8 mouse cellular contexts compared by ENCODE assay signal in the genomic region with DNA sequence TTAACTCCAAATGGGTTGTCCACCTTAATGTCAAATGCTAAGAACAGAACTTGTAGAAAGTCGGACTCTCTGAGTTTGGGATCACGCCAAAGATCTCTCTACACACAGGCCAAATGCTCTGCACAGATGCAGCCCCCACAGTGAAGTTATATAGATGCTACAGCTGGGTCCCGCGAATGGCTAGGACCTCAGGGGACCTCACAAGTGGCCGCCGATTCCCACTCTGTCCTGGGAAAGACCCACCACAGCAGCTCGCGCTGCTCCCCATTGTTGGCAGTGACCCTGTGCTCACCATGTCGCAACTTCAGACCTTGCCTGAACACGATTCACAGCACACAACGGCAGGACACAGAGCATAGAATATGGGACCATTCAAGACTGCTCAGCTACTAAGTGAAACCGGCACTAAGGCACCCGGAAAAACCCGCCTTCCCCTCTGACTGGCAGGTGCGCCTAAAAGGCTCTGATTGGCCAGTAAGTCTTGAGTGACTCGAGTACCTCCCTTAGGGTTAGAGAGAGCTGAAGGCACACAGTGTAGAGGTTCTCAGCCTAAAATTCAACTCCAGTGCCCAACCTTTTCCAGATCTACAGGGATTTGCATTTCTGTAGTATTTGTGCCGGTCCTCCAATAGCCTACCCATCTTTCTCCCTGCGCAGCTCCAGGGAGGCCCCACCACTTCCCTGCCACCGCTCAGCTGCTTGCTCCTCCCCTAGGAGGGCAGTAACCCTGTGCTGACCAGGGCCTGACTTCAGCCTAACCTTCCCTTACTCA. TPM values are rescaled to one million over a fixed set of nuclear protein-coding genes. Genes with fewer than 3 reads are reported as not detected.
DNase-seq lines count a peak whose midpoint lies in the region; ATAC-seq and TF ChIP-seq lines count a peak whose summit lies in the region.

No protein-coding gene starts in this region.

- 0 out of 2 replicates have a peak overlapping the region, but pooled peaks have one; percentile 33 for H3K9ac ChIP-seq in embryonic facial prominence, embryonic 15.5 days
- peak overlapping the region; percentile 64 for H3K9ac ChIP-seq in kidney, embryonic 14.5 days (ENCODE audit: low read depth, low read length)
- H3K9ac ChIP-seq in limb, embryonic 15.5 days = peak overlapping the region; percentile 37

- no peaks in the 10 kb centered on the region for H3K4me1 ChIP-seq in bone marrow, adult 2 months (ENCODE audit: control insufficient read depth, insufficient read depth, low read length)
- H3K4me1 ChIP-seq in embryonic facial prominence, embryonic 15.5 days = no peaks in the 10 kb centered on the region
- no peaks in the 10 kb centered on the region for H3K4me1 ChIP-seq in kidney, embryonic 14.5 days (ENCODE audit: control insufficient read depth, insufficient read depth, low read length)
- no peaks in the 10 kb centered on the region for H3K4me1 ChIP-seq in limb, embryonic 15.5 days

- ATAC-seq in embryonic facial prominence, embryonic 15.5 days (ENCODE audit: insufficient number of reproducible peaks, low FRiP score, low TSS enrichment, low read depth) = peak; percentile 93
- ATAC-seq in kidney, embryonic 14.5 days (ENCODE audit: low FRiP score, low TSS enrichment) = peak; percentile 99
- ATAC-seq in limb, embryonic 15.5 days (ENCODE audit: insufficient number of reproducible peaks, low FRiP score, low TSS enrichment, low read depth) = peak; percentile 92

- TF ChIP-seq POLR2A in bone marrow, adult 2 months (IDR thresholded peaks at IDR 0.05; ENCODE audit: borderline replicate concordance, control insufficient read depth, low read depth, low read length) = no peak

- H3K27ac ChIP-seq in bone marrow, adult 2 months (ENCODE audit: control insufficient read depth, insufficient read depth, low read depth, low read length, poor library complexity) = peak overlapping the region; percentile 46; the same call in 1 of the 2 replicates
- H3K27ac ChIP-seq in embryonic facial prominence, embryonic 15.5 days (replicated peaks) = 0 out of 2 replicates have a peak overlapping the region, but pooled peaks have one; percentile 51
- peak overlapping the region; percentile 71; the same call in 1 of the 2 replicates for H3K27ac ChIP-seq in kidney, embryonic 14.5 days (ENCODE audit: low read depth, low read length)
- peak overlapping the region; percentile 65; the same call in 1 of the 2 replicates for H3K27ac ChIP-seq in limb, embryonic 15.5 days

- DNase-seq in 416B (ENCODE audit: low read depth) = peak; percentile 94
- DNase-seq in heart, adult 9 months (ENCODE audit: low spot score in 2 of 2) = peak; percentile 90 to 94
- peak; percentile 34 to 66 for DNase-seq in monocyte, adult 2 months (ENCODE audit: low read depth in 1 of 2, low spot score in 2 of 2)
- DNase-seq in spleen, postnatal 36 days (ENCODE audit: low spot score in 2 of 2) = peak; percentile 83 to 84

- no peaks in the 10 kb centered on the region for H3K9me3 ChIP-seq in embryonic facial prominence, embryonic 15.5 days (replicated peaks)
- H3K9me3 ChIP-seq in kidney, embryonic 14.5 days (ENCODE audit: control insufficient read depth, low read length) = no peaks in the 10 kb centered on the region; the same call in 1 of the 2 replicates
- H3K9me3 ChIP-seq in limb, embryonic 15.5 days = no peaks in the 10 kb centered on the region

- H3K4me3 ChIP-seq in bone marrow, adult 2 months (replicated peaks; ENCODE audit: control insufficient read depth, low read depth, low read length) = peak overlapping the region; percentile 78
- H3K4me3 ChIP-seq in embryonic facial prominence, embryonic 15.5 days (replicated peaks) = peak overlapping the region; percentile 54
- H3K4me3 ChIP-seq in kidney, embryonic 14.5 days (ENCODE audit: low read length) = peak overlapping the region; percentile 46
- peak overlapping the region; percentile 53 for H3K4me3 ChIP-seq in limb, embryonic 15.5 days

- 2% methylated on average over 19 of the region's 19 CpGs for WGBS in bone marrow, adult 2 months
- WGBS in embryonic facial prominence, embryonic 15.5 days = 2% methylated on average over 19 of the region's 19 CpGs
- 2% methylated on average over 19 of the region's 19 CpGs for WGBS in kidney, embryonic 14.5 days
- WGBS in limb, embryonic 15.5 days = 2% methylated on average over 19 of the region's 19 CpGs

- H3K4me2 ChIP-seq in embryonic facial prominence, embryonic 15.5 days (replicated peaks) = peak overlapping the region; percentile 50
- peak overlapping the region; percentile 46 for H3K4me2 ChIP-seq in kidney, embryonic 14.5 days (replicated peaks; ENCODE audit: low read depth, low read length)
- H3K4me2 ChIP-seq in limb, embryonic 15.5 days = peak overlapping the region; percentile 50

- no peak for TF ChIP-seq CTCF in bone marrow, adult 2 months (IDR thresholded peaks at IDR 0.05; ENCODE audit: control insufficient read depth, insufficient read depth, low read length)

- no peaks in the 10 kb centered on the region for H3K36me3 ChIP-seq in embryonic facial prominence, embryonic 15.5 days
- no peaks in the 10 kb centered on the region for H3K36me3 ChIP-seq in kidney, embryonic 14.5 days (ENCODE audit: control insufficient read depth, insufficient read depth, low read length)
- H3K36me3 ChIP-seq in limb, embryonic 15.5 days = no peaks in the 10 kb centered on the region

- no peaks in the 10 kb centered on the region for H3K27me3 ChIP-seq in embryonic facial prominence, embryonic 15.5 days
- H3K27me3 ChIP-seq in kidney, embryonic 14.5 days (ENCODE audit: control insufficient read depth, insufficient read depth, low read length) = no peaks in the 10 kb centered on the region
- no peaks in the 10 kb centered on the region for H3K27me3 ChIP-seq in limb, embryonic 15.5 days

RNA-seq across cellular contexts. Expression of a gene that starts 14.5 kb away (rescaled TPM):
- polyA plus RNA-seq in bone marrow, adult 2 months (2011; ENCODE audit: insufficient read depth, insufficient read length, low replicate concordance, missing spikeins) = 0.54 TPM in 1 of 2 replicates, not detected in the other
- 2.3 and 3.8 TPM in 2 replicates for polyA plus RNA-seq in embryonic facial prominence, embryonic 15.5 days (2015; fragmentation: Nextera tagmentation; extraction: Ambion mirVana)
- 5.1 and 5.3 TPM in 2 replicates for polyA plus RNA-seq in kidney, embryonic 14.5 days (2014; fragmentation: Nextera tagmentation; extraction: Ambion mirVana)
- polyA plus RNA-seq in limb, embryonic 15.5 days (2015; fragmentation: Nextera tagmentation; extraction: Ambion mirVana) = 2.4 and 3.2 TPM in 2 replicates

RNA-seq across cellular contexts. Expression of a gene that starts 36.4 kb away (rescaled TPM):
- polyA plus RNA-seq in bone marrow, adult 2 months (2011; ENCODE audit: insufficient read depth, insufficient read length, low replicate concordance, missing spikeins) = 0.45 TPM in 1 of 2 replicates, not detected in the other
- 0.92 and 1.2 TPM in 2 replicates for polyA plus RNA-seq in embryonic facial prominence, embryonic 15.5 days (2015; fragmentation: Nextera tagmentation; extraction: Ambion mirVana)
- 1.5 and 1.6 TPM in 2 replicates for polyA plus RNA-seq in kidney, embryonic 14.5 days (2014; fragmentation: Nextera tagmentation; extraction: Ambion mirVana)
- polyA plus RNA-seq in limb, embryonic 15.5 days (2015; fragmentation: Nextera tagmentation; extraction: Ambion mirVana) = 1.2 and 1.3 TPM in 2 replicates

RNA-seq across cellular contexts. Expression of a gene that starts 41.9 kb away (rescaled TPM):
- polyA plus RNA-seq in bone marrow, adult 2 months (2011; ENCODE audit: insufficient read depth, insufficient read length, low replicate concordance, missing spikeins) = not detected in 2 replicates
- polyA plus RNA-seq in embryonic facial prominence, embryonic 15.5 days (2015; fragmentation: Nextera tagmentation; extraction: Ambion mirVana) = 1.9 and 3.9 TPM in 2 replicates
- polyA plus RNA-seq in kidney, embryonic 14.5 days (2014; fragmentation: Nextera tagmentation; extraction: Ambion mirVana) = 1.2 and 1.4 TPM in 2 replicates
- 1.2 and 2.5 TPM in 2 replicates for polyA plus RNA-seq in limb, embryonic 15.5 days (2015; fragmentation: Nextera tagmentation; extraction: Ambion mirVana)

RNA-seq across cellular contexts. Expression of a gene that starts 50.2 kb away (rescaled TPM):
- 30.6 and 70.2 TPM in 2 replicates for polyA plus RNA-seq in bone marrow, adult 2 months (2011; ENCODE audit: insufficient read depth, insufficient read length, low replicate concordance, missing spikeins)
- polyA plus RNA-seq in embryonic facial prominence, embryonic 15.5 days (2015; fragmentation: Nextera tagmentation; extraction: Ambion mirVana) = 38.2 and 38.4 TPM in 2 replicates
- polyA plus RNA-seq in kidney, embryonic 14.5 days (2014; fragmentation: Nextera tagmentation; extraction: Ambion mirVana) = 32.1 and 32.5 TPM in 2 replicates
- polyA plus RNA-seq in limb, embryonic 15.5 days (2015; fragmentation: Nextera tagmentation; extraction: Ambion mirVana) = 33.2 and 33.9 TPM in 2 replicates

RNA-seq across cellular contexts. Expression of a gene that starts 52.1 kb away (rescaled TPM):
- 1.5 and 3.3 TPM in 2 replicates for polyA plus RNA-seq in bone marrow, adult 2 months (2011; ENCODE audit: insufficient read depth, insufficient read length, low replicate concordance, missing spikeins)
- polyA plus RNA-seq in embryonic facial prominence, embryonic 15.5 days (2015; fragmentation: Nextera tagmentation; extraction: Ambion mirVana) = 4.5 and 4.8 TPM in 2 replicates
- polyA plus RNA-seq in kidney, embryonic 14.5 days (2014; fragmentation: Nextera tagmentation; extraction: Ambion mirVana) = 5.2 and 6.1 TPM in 2 replicates
- 4.8 and 4.9 TPM in 2 replicates for polyA plus RNA-seq in limb, embryonic 15.5 days (2015; fragmentation: Nextera tagmentation; extraction: Ambion mirVana)

Comparison
In these comparisons a context has a peak if more than half of its experiments do, and no peak if none do; other contexts are left out.
1. Peak in every context shown above with its lines: DNase-seq, ATAC-seq, H3K4me3 ChIP-seq and H3K27ac ChIP-seq.